Mouse (Mus musculus) kidney, postnatal 25 days (tissue): Measurements from ENCODE around the gene Gcm1.

Experiments used
- DNase-seq, 2 experiments: peaks; one replicate each; pipeline ENCODE4 v3.0.0; 2021; ENCODE audit warnings: mixed read lengths in 2 of 2

Gene Gcm1

GRCm38 (mm10) chr9:78103965-78104560 lies 52.3 kb downstream of the Gcm1 start:
- DNase-seq = no peak

- no peak for DNase-seq
Measured at GRCm38 (mm10) chr9:78104973-78105372, 53.2 kb downstream of the Gcm1 start.

- no peak for DNase-seq
Measured at GRCm38 (mm10) chr9:78105501-78105932, 53.8 kb downstream of the Gcm1 start.

- peak; percentile 46 to 70 for DNase-seq
Measured at GRCm38 (mm10) chr9:78106821-78107220, 55.1 kb downstream of the Gcm1 start.

- no peak for DNase-seq
Measured at GRCm38 (mm10) chr9:78107582-78107911, 55.8 kb downstream of the Gcm1 start.

- DNase-seq = peak; percentile 77 to 88
Measured at GRCm38 (mm10) chr9:78107912-78108795, 56.4 kb downstream of the Gcm1 start.

- DNase-seq = peak; percentile 90 to 95
Measured at GRCm38 (mm10) chr9:78108796-78109239, 57.1 kb downstream of the Gcm1 start, which contains the start of the genes Fbxo9 and Ick. TSS of gene Fbxo9 (minus strand) at chr9:78109065. TSS of gene Ick (plus strand) at chr9:78109192.

GRCm38 (mm10) chr9:78109656-78110055 lies 57.9 kb downstream of the Gcm1 start:
- no peak for DNase-seq

GRCm38 (mm10) chr9:78111456-78111855 lies 59.7 kb downstream of the Gcm1 start:
- DNase-seq = no peak

- peak; percentile 92 to 94 for DNase-seq
Measured at GRCm38 (mm10) chr9:78112770-78113537, 61.2 kb downstream of the Gcm1 start.

GRCm38 (mm10) chr9:78113538-78113885 lies 61.8 kb downstream of the Gcm1 start:
- DNase-seq = no peak
